Mouse (Mus musculus) bone marrow, adult 2 months (tissue): Measurements from ENCODE around the gene 1700008O03Rik. TPM values are rescaled to one million over a fixed set of nuclear protein-coding genes. Genes with fewer than 3 reads are reported as not detected.

Experiments used
- H3K27ac ChIP-seq: fragments of 200-500 bp; 2 replicates; pipeline ENCODE4 v1.5.1; 2012; ENCODE audit warnings: low read depth, mild to moderate bottlenecking, control low read depth, inconsistent platforms, low read length; ENCODE audit not compliant: control insufficient read depth, poor library complexity, insufficient read depth
- H3K4me1 ChIP-seq: fragments of 200-500 bp; 2 replicates; pipeline ENCODE4 v1.6.1; 2011; ENCODE audit warnings: low read length; ENCODE audit not compliant: control insufficient read depth, insufficient read depth
- H3K4me3 ChIP-seq: fragments of 200-500 bp; replicated peaks from 2 replicates; pipeline ENCODE3; 2011; ENCODE audit warnings: mild to moderate bottlenecking, low read depth, low read length, control low read depth; ENCODE audit not compliant: control insufficient read depth
- CTCF ChIP-seq: fragments of 200-500 bp; IDR thresholded peaks from 2 replicates; pipeline ENCODE4 v1.5.1; 2011; ENCODE audit warnings: low read length, control low read depth; ENCODE audit not compliant: control insufficient read depth, insufficient read depth
- POLR2A ChIP-seq: fragments of 200-500 bp; IDR thresholded peaks from 2 replicates; pipeline ENCODE4 v1.6.1; 2011; ENCODE audit warnings: low read depth, mild to moderate bottlenecking, control low read depth, low read length, borderline replicate concordance; ENCODE audit not compliant: control insufficient read depth
- WGBS: fragments of 180-500 bp; shearing (Covaris S2); methylation state at CpG from one replicate; pipeline ENCODE4 v1.1.7; 2018; 5-methylcytosine and 5-hydroxymethylcytosine counted together
- polyA plus RNA-seq: library from polyadenylated mRNA; stranded (reverse); fragments of >200 nt; gene quantifications from 2 replicates; pipeline ENCODE4 v1.2.4, GENCODE M21; 2011; ENCODE audit warnings: low replicate concordance; ENCODE audit not compliant: missing spikeins, insufficient read depth, insufficient read length

The 1700008O03Rik gene
- polyA plus RNA-seq, 1 experiment, result not detected

DNA sequence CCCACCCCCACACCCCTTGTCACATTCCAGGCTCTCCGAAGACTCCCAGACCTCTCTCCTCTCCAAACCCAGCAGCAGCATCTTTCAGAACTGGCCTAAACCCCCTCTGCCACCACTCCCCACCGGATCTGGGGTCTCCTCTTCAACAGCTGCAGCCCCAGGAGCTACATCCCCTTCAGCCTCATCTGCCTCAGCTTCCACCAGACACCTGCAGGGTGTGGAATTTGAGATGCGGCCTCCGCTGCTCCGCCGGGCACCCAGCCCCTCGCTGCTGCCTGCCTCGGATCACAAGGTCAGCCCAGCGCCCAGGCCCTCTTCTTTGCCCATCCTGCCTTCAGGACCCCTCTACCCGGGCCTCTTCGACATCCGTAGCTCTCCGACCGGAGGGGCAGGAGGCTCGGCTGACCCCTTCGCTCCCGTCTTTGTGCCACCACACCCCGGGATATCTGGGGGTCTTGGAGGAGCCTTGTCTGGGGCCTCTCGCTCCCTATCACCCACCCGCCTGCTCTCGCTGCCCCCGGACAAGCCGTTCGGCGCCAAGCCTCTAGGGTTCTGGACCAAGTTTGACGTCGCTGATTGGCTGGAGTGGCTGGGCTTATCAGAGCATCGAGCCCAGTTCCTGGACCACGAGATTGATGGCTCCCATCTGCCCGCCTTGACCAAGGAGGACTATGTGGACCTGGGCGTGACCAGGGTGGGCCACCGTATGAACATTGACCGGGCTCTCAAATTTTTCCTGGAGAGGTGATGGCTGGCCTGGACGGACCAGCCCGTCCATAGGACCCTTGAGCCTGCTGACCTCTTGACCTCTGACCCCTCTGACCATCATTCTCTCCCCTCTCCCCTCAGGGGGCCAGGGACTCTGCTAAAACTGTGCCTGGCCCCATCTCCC, 28.8 kb downstream of the 1700008O03Rik start:
- Histone ChIP-seq H3K27ac (no peak overlapping the region), H3K4me3 (no peak overlapping the region), H3K4me1 (peaks cover 2% of the 10 kb centered on the region; the same call in 1 of the 2 replicates)
- no peak for TF ChIP-seq CTCF
- TF ChIP-seq POLR2A, result no peak
- 7% methylated on average over 35 of the region's 35 CpGs for WGBS

DNA sequence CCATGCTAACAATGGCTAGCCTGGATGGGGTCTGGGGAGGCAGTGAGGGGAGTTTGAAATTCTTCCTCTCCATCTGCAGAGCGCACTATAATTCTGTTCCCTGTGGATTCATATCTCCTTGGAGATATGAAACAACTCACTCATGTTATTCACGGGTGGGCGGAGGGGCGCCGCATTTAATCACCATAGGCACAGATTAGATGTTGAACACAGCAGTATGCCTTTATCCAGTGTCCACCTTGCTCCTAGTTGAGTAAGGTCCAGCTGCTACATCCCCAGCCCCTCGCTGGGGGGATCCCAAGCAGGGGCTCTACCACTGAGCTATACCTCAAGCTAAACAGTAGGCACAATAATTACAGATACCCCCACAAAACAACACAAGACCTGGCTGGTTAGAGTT, 30.2 kb downstream of the 1700008O03Rik start:
- Histone ChIP-seq H3K4me1 (no peaks in the 10 kb centered on the region; the same call in 1 of the 2 replicates), H3K4me3 (no peak overlapping the region), H3K27ac (no peak overlapping the region)
- WGBS, result 76% methylated on average over 6 of the region's 6 CpGs
- TF ChIP-seq CTCF, result no peak
- no peak for TF ChIP-seq POLR2A

DNA sequence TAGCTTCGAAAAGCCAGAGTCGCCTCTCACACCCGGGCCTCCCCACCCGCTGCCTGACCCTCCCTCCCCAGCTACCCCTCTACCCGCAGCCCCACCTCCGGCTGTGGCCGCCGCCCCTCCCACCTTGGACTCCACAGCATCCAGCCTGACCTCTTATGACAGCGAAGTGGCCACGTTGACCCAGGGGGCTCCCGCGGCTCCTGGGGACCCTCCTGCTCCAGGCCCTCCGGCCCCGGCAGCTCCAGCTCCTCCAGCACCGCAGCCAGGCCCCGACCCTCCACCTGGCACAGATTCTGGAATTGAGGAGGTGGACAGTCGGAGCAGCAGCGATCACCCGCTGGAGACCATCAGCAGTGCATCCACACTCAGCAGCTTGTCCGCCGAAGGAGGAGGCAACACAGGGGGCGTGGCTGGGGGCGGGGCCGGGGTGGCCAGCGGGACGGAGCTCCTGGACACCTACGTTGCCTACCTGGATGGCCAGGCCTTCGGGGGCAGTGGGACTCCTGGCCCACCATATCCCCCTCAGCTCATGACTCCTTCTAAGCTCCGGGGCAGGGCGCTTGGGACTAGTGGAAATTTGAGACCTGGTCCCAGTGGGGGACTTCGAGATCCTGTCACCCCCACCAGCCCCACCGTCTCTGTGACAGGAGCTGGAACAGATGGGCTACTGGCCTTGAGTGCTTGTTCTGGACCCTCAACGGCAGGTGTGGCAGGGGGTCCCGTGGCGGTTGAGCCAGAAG, 31.8 kb downstream of the 1700008O03Rik start:
- TF ChIP-seq CTCF (no peak), POLR2A (no peak)
- Histone ChIP-seq H3K27ac (no peak overlapping the region), H3K4me1 (no peaks in the 10 kb centered on the region; the same call in 1 of the 2 replicates), H3K4me3 (no peak overlapping the region)
- 3% methylated on average over 35 of the region's 35 CpGs for whole genome bisulfite sequencing

DNA sequence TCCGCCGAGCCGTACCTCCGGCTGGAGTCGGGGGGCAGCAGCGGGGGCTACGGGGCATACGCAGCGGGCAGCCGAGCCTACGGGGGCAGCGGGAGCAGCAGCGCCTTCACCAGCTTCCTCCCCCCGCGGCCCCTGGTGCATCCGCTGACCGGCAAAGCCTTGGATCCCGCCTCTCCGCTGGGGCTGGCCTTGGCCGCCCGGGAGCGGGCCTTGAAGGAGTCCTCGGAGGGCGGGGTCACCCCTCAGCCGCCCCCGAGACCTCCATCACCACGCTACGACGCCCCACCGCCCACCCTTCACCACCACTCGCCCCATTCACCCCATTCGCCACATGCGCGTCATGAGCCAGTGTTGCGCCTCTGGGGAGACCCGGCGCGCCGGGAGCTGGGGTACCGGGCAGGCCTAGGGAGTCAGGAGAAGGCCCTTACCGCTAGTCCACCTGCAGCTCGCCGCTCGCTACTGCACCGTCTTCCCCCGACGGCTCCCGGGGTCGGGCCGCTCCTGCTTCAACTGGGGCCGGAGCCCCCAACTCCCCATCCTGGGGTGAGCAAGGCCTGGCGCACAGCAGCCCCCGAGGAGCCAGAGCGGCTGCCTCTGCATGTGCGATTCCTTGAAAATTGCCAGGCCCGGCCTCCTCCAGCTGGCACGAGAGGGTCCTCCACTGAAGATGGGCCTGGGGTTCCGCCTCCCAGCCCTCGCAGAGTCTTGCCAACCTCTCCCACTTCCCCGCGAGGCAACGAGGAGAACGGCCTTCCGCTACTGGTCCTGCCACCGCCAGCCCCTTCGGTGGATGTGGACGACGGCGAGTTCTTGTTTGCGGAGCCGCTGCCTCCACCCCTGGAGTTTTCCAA, 32.6 kb downstream of the 1700008O03Rik start:
- TF ChIP-seq POLR2A (no peak), CTCF (no peak)
- H3K4me3 ChIP-seq, result no peak overlapping the region
- 6% methylated on average over 71 of the region's 71 CpGs for WGBS

DNA sequence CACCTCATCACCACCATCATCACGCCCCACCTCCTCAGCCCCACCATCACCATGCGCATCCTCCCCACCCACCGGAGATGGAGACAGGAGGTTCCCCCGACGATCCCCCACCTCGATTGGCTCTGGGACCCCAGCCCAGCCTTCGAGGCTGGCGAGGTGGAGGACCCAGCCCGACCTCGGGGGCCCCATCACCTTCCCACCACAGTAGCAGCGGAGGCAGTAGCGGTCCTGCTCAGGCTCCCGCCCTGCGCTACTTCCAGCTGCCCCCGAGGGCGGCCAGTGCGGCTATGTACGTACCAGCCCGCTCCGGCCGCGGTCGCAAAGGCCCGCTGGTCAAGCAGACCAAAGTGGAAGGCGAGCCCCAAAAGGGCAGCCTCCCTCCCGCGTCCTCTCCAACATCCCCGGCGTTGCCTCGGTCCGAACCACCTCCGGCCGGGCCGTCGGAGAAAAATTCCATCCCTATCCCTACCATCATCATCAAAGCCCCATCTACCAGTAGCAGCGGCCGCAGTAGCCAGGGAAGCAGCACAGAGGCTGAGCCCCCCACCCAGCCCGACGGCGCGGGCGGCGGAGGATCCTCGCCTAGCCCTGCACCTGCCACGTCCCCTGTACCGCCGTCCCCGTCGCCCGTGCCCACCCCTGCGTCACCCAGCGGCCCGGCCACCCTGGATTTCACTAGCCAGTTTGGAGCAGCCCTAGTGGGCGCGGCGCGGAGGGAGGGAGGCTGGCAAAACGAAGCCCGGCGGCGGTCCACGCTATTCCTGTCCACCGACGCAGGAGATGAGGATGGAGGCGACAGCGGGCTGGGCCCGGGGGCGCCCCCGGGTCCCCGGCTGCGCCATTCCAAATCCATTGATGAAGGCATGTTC, 33.5 kb downstream of the 1700008O03Rik start:
- Histone ChIP-seq H3K4me1 (peaks cover 2% of the 10 kb centered on the region; the same call in 1 of the 2 replicates), H3K4me3 (no peak overlapping the region), H3K27ac (no peak overlapping the region)
- TF ChIP-seq POLR2A (no peak), CTCF (no peak)
- 8% methylated on average over 69 of the region's 71 CpGs for WGBS

More for the DNA sequence above, 32.6 kb downstream of the 1700008O03Rik start:
- Histone ChIP-seq H3K4me1 (peaks cover 2% of the 10 kb centered on the region; the same call in 1 of the 2 replicates), H3K27ac (no peak overlapping the region)

DNA sequence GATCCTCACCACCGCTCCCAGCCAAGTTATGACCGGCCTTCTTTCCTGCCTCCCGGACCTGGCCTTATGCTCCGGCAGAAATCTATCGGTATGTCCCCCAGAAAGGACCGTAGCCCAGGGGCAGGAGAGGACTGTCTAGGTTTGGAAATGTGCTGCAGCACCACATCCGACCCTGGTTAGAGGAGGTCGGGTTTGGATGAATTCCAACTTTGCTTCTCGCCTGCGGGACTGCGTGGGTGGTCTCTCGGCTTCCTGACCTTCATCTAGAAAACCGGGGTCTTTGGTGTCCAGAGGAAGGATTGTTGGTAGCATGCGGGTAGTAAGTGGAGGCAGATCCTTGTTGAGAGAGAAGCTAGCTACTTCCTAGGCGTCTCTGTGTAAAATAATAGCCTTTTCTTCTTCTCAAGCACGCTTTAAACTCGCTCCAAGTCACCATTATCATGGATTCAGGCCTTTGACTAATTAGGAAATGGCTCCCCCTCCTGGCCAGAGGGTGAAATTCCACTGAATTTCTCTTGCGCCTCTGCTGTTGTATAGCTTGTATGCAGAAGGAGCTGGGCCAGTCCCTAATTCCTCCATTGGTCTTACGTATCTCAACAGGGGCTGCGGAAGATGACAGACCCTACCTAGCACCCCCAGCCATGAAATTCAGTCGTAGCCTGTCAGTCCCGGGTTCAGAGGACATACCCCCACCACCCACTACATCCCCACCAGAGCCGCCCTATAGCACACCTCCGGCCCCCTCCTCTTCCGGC, 34.5 kb downstream of the 1700008O03Rik start:
- TF ChIP-seq POLR2A, result no peak
- TF ChIP-seq CTCF, result peak; percentile 50
- WGBS, result 5% methylated on average over 25 of the region's 25 CpGs
- peaks cover 2% of the 10 kb centered on the region; the same call in 1 of the 2 replicates for H3K4me1 ChIP-seq
- no peak overlapping the region for H3K4me3 ChIP-seq
- H3K27ac ChIP-seq, result no peak overlapping the region

DNA sequence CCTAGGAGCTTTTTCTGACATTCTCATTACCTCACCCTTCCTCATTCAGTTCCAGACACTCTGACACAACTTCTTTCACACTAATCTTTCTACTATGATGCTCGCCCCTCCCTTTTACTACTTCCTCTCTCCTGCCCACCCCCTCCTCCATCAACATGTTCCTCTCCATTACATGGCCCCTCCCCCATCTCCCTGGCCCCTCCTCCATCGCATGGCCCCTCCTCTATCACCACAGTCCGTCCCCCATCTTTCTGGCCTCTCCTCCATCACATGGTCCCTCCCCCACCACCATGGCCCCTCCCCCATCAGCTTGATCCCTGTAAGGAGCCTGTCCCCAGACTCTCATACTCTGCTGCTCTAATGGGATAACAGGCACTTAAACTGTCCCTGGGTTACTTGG, 36.6 kb downstream of the 1700008O03Rik start:
- WGBS, result 2% methylated on average over 3 of the region's 3 CpGs
- H3K27ac ChIP-seq, result no peak overlapping the region
- peaks cover 2% of the 10 kb centered on the region; the same call in 1 of the 2 replicates for H3K4me1 ChIP-seq
- H3K4me3 ChIP-seq, result no peak overlapping the region
- TF ChIP-seq POLR2A (no peak), CTCF (no peak)
